Mouse (Mus musculus) heart, postnatal 0 days (tissue): Measurements from ENCODE around the gene Gart. TPM values are rescaled to one million over a fixed set of nuclear protein-coding genes. Genes with fewer than 3 reads are reported as not detected.

Experiments
- ATAC-seq: fragments of 200-750 bp; cut with Nextera tagmentation; 2 replicates; pipeline ENCODE4 v1.8.0; 2017; ENCODE audit warnings: low read depth, moderate number of reproducible peaks, moderate library complexity; ENCODE audit not compliant: insufficient read depth
- DNase-seq: peaks from one replicate; pipeline ENCODE4 v3.0.0-alpha.2; 2016; ENCODE audit warnings: low spot score
- H3K27ac ChIP-seq: fragments of 300-500 bp; sonication (generic); 2 replicates; pipeline ENCODE4 v1.5.1; 2014; ENCODE audit warnings: low read depth, mild to moderate bottlenecking
- H3K27me3 ChIP-seq: fragments of 300-500 bp; sonication (generic); 2 replicates; pipeline ENCODE4 v1.6.1; 2014; ENCODE audit warnings: low read length, mixed read lengths; ENCODE audit not compliant: control insufficient read depth, insufficient read depth
- H3K36me3 ChIP-seq: fragments of 300-500 bp; sonication (generic); replicated peaks from 2 replicates; pipeline ENCODE4 v1.6.1; 2014; ENCODE audit warnings: low read length, mixed read lengths; ENCODE audit not compliant: control insufficient read depth, insufficient read depth
- H3K4me1 ChIP-seq: fragments of 300-500 bp; sonication (generic); 2 replicates; pipeline ENCODE4 v1.6.1; 2014; ENCODE audit warnings: antibody characterized with exemption; ENCODE audit not compliant: control insufficient read depth, insufficient read depth
- H3K4me2 ChIP-seq: fragments of 300-500 bp; sonication (generic); 2 replicates; pipeline ENCODE4 v1.6.1; 2014; ENCODE audit warnings: low read depth, mild to moderate bottlenecking, low read length, moderate library complexity
- H3K4me3 ChIP-seq: fragments of 300-500 bp; sonication (generic); 2 replicates; pipeline ENCODE4 v1.5.1; 2014; ENCODE audit warnings: low read depth, low read length
- H3K9ac ChIP-seq: fragments of 300-500 bp; sonication (generic); replicated peaks from 2 replicates; pipeline ENCODE4 v1.6.1; 2014; ENCODE audit warnings: low read depth, low read length, mixed read lengths
- H3K9me3 ChIP-seq: fragments of 300-500 bp; sonication (generic); replicated peaks from 2 replicates; pipeline ENCODE4 v1.6.1; 2016; ENCODE audit warnings: low read length; ENCODE audit not compliant: control insufficient read depth
- CTCF ChIP-seq: IDR thresholded peaks from 2 replicates; pipeline ENCODE4 v1.5.1; 2016; ENCODE audit warnings: antibody characterized with exemption, control low read depth, low read depth
- EP300 ChIP-seq: IDR thresholded peaks from 2 replicates; pipeline ENCODE4 v1.6.1; 2016; ENCODE audit warnings: antibody characterized with exemption, low read depth
- whole genome bisulfite sequencing: fragments of 180-500 bp; shearing (Covaris S2); extraction: QIAGEN DNeasy Blood & Tissue Kit; methylation state at CpG from one replicate; pipeline ENCODE4 v1.1.7; 2014; 5-methylcytosine and 5-hydroxymethylcytosine counted together
- polyA plus RNA-seq: library from polyadenylated mRNA; unstranded; fragments of >200 nt; fragmentation: Nextera tagmentation; extraction: Ambion mirVana; gene quantifications from 2 replicates; pipeline ENCODE4 v1.2.1, GENCODE M21; 2015
- total RNA-seq: library from RNA; depleted of rRNA; stranded (reverse); fragments of >200 nt; gene quantifications from 2 replicates; pipeline ENCODE4 v1.2.3, GENCODE M21; 2014; ENCODE audit warnings: low replicate concordance

Gene Gart
- total and polyA plus RNA-seq, 2 experiments from 2014 or later: 43.9 to 45.9 TPM

- Histone ChIP-seq H3K4me1 (no peaks in the 10 kb centered on the region), H3K27ac (no peak overlapping the region), H3K4me2 (no peak overlapping the region), H3K9ac (no peak overlapping the region), H3K27me3 (no peaks in the 10 kb centered on the region), H3K4me3 (no peak overlapping the region), H3K36me3 (peaks cover 19% of the 10 kb centered on the region; the same call in 1 of the 2 replicates), H3K9me3 (no peaks in the 10 kb centered on the region)
- WGBS: 78% methylated on average over 3 of the region's 3 CpGs
- no peak for ATAC-seq
- no peak for DNase-seq
- no peak for TF ChIP-seq EP300
- TF ChIP-seq CTCF: no peak
Observed at GRCm38 (mm10) chr16:91588703-91589102, 58.0 kb downstream of the Gart start.

DNA sequence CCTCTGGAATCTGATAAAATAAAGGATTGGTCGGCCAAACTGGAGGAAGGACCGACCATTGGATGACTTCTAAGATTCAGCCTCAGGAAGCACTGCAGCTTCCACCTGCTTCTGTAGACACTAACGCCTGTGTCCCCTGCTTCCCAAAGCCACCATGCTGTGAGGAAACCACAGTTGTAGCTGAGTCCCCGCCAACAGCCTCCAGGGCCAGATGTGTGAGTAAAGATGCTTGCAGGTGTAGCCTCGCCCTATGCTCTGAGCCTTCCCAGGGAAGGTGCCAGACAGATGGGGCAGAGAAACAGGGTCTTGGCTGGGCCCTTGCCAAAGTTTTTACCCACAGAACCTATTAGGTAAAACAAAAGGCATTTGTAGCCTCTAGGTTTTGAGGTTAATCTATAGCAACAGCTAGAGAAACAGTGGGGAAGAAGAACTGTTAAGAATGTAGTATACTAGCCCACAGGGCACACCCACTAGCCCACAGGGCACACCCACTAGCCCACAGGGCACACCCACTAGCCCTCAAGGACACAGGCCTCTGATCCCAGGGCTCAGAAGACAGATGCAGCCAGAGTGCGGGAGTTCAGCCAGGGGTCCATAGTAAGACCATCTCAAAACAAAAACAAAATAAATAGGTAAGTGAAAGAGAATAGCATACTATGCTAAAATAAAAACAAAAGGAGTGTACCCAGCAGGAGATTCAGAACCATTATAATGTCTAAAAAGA, 58.9 kb downstream of the Gart start:
- Histone ChIP-seq H3K4me3 (no peak overlapping the region), H3K4me2 (no peak overlapping the region), H3K36me3 (peaks cover 19% of the 10 kb centered on the region; the same call in 1 of the 2 replicates), H3K4me1 (no peaks in the 10 kb centered on the region), H3K27me3 (no peaks in the 10 kb centered on the region), H3K9ac (no peak overlapping the region), H3K9me3 (no peaks in the 10 kb centered on the region), H3K27ac (no peak overlapping the region)
- WGBS: 68% methylated on average over 6 of the region's 6 CpGs
- DNase-seq: no peak
- no peak for TF ChIP-seq EP300
- no peak for TF ChIP-seq CTCF
- ATAC-seq: no peak

DNA sequence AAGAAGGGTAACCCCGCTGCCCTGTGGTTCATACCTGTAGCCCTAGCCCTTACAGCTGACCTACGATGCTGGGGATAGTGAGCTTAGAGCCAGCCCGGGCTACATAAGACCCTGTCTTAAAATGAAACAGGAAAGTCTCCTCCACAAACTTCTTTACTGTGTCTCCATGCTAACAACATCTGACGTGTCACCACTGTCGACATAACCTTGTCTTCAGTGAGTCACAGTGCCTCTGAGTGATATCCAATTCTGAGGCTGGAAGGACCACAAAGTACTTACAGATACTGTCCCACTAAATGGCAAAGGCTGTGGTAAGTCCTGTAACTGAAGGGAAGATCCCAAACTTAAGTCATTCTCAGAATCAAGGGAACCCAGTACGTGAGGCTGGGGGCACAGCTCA, 60.5 kb downstream of the Gart start:
- Histone ChIP-seq H3K4me2 (no peak overlapping the region), H3K27me3 (no peaks in the 10 kb centered on the region), H3K9ac (no peak overlapping the region), H3K4me1 (no peaks in the 10 kb centered on the region), H3K36me3 (peaks cover 23% of the 10 kb centered on the region), H3K27ac (no peak overlapping the region), H3K4me3 (no peak overlapping the region), H3K9me3 (no peaks in the 10 kb centered on the region)
- WGBS: 81% methylated on average over 6 of the region's 6 CpGs
- TF ChIP-seq EP300: no peak
- no peak for TF ChIP-seq CTCF
- DNase-seq: no peak
- ATAC-seq: no peak

DNA sequence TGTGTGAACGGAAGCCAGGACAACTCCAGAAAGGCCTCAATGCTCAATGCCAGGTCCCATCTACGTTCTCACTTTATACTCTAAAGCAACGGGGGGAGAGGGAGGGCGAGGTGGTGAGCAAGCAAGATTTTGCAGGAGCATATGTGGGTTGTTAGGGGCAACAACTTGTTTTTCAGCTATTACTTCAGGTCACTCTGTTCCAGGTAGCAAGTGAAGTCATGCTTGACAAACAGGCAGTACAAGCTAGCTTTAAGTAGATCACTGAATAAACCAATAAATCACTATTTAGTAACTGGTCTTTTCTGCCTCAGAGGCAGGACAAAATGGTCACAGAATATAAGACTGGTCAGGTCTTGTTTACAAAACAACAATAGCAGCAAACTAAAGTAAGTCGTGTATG, 61.1 kb downstream of the Gart start:
- ATAC-seq (no peak), DNase-seq (no peak)
- Histone ChIP-seq H3K36me3 (peaks cover 29% of the 10 kb centered on the region), H3K4me1 (no peaks in the 10 kb centered on the region), H3K27ac (no peak overlapping the region), H3K4me2 (no peak overlapping the region), H3K9ac (no peak overlapping the region), H3K9me3 (no peaks in the 10 kb centered on the region), H3K27me3 (no peaks in the 10 kb centered on the region), H3K4me3 (no peak overlapping the region)
- TF ChIP-seq EP300: no peak
- TF ChIP-seq CTCF: no peak
- 92% methylated on average over 5 of the region's 5 CpGs for WGBS

DNA sequence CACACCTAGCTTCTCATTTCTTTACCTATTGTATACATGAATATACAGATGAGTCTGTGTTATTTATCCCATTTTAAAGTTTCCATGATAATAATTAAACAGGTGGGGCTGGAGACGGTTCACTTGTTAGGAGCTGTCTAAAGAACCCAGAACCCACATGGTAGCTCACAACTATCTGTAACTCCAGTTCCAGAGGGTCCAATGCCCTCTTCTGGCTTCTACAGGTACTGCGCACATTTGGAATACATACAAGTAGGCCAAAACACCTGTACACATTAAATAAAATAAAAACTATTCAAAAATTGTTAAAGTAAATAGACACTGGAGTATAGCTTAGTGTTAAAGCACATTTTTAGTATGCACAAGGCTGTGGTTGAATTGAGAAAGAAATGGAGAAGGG, 64.4 kb downstream of the Gart start:
- no peak overlapping the region for H3K4me2 ChIP-seq
- peaks cover 39% of the 10 kb centered on the region for H3K36me3 ChIP-seq
- ATAC-seq (no peak), DNase-seq (no peak)
- WGBS: 85% methylated on average over 2 of the region's 2 CpGs
- no peak overlapping the region for H3K4me3 ChIP-seq
- no peak for TF ChIP-seq EP300
- peak; percentile 62 for TF ChIP-seq CTCF
- no peak overlapping the region for H3K27ac ChIP-seq
- H3K27me3 ChIP-seq: no peaks in the 10 kb centered on the region
- H3K4me1 ChIP-seq: no peaks in the 10 kb centered on the region
- H3K9ac ChIP-seq: no peak overlapping the region
- H3K9me3 ChIP-seq: no peaks in the 10 kb centered on the region
